Mouse (Mus musculus): ENCODE measurements around the gene Snap47. TPM values are rescaled to one million over a fixed set of nuclear protein-coding genes. Genes with fewer than 3 reads are reported as not detected.

Gene Snap47
- total RNA-seq (2021) (100 to 1,000 TPM in 1 of 2 experiments, 10 to 100 TPM in 1; 92.1 to 102 TPM), polyA plus RNA-seq (2012; rRNA removed) (59.5 and 67.0 TPM in 2 replicates)
- long read RNA-seq, transcript Snap47-201 (5 exons, 1,896 nt), result major isoform, 121 of 150 reads
- long read RNA-seq, partial matches to known transcripts, result 9 of 150 reads
- long read RNA-seq, other reads (novel, unspliced or antisense), result 20 of 150 reads

DNA sequence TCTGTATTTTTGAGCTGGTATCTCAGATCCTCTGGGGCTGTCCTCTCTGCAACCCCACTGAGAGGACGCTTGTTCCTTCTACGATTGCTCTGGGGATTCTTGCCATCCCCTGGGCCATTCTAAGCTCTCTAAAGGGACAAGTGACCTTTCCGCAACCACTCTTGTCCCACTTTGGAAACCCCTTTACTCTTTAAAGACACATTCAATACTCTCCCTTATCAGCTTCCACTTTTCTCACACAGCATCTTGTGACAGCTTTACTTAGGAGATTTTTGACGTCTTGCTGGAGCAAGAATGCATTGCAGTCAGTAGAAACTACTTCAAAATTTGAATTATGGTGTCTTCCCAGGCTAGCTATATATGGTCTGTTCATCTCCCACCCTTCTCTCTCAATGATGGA lies at the start of gene Snap47:
Gene Snap47 (minus strand): TSS at position 101 of the 400 bp plus-strand sequence.
- no peak for DNase-seq

DNA sequence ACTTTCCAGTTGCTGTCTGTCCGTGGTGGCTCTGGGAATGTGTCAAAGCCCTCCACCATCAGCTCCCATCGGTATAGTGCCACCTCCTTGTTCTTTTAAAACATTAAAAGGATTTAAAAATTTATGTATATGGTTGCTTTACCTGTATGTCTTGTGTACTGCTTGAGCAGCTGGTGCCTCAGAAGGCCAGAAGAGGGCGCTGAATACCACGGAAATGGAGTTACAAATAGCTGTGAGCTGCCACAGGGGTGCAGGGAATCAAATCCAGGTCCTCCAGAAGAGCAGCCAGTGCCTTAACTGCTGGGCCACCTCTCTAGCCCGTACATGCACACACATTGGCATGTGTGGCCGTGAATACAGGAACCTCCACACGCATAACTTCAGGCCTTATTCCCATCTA lies 46.8 kb upstream of the Snap47 start:
- DNase-seq, result no peak

DNA sequence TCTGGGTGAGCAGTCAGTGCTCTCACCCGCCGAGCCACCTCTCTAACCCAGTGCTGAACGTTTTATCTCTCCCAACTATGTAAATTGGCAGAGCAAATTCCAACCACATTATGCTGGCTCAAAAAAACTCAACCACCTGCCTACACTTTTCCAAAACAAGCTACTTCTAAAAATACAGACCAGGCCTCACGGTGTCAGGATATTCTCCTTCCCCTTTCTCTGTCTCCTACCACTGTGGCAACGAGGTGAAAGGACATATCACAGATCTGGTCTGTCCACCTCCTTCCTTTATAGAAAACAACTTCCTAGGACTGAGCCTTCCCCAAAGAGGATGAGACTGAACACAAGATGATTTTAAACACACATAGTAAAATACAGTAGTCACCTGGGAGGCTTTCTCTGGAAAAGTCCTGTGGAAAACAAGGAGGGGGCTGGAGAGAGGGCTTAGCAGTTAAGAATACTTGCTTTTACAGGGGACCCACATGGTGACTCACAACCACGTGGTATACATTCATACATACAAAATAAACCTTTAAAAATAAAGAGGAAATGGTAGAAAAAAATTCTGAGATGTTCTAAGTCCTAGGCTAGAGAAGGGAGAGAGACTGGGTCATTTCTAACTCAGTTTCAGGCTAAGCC lies 45.8 kb upstream of the Snap47 start:
- no peak for DNase-seq

DNA sequence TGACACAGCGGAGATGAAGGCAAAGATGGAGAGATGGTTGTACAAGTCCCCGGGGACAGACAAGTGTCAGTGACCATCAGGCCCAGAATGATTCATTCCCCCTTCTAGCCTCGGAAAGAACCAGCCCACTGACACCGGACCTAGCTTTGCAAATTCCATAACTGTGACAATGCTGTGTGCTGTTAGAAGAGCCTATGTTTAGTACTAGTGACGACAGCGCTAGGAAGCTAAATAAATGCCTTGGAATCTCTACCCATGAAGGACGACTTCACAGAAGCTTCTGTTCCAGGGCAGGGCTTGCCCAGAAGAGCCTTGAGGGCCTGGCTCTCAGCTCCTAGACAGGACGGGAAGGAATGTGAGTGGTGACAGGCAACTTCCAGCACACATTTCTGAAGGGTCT lies 35.2 kb upstream of the Snap47 start:
- no peak for DNase-seq

DNA sequence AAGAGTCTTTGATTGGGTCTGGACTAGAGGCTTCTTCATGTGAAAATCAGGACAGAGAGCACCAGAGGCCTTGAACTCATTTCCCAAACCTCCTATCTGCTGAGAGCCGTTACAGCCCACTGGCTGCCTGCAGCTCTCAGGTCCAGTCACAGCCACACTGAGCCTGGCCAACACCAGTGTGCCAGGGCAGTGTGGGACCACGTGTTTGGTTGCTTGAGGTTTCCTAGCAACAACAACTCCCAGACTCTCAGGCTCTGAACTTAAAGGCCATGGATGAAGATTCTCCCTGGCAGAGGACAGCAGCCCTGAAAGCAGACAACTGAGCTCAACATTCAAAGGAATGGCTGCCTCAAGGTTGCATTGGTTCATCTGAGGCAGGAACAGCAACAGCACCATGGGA lies 34.7 kb upstream of the Snap47 start:
- DNase-seq, result peak; percentile 63

DNA sequence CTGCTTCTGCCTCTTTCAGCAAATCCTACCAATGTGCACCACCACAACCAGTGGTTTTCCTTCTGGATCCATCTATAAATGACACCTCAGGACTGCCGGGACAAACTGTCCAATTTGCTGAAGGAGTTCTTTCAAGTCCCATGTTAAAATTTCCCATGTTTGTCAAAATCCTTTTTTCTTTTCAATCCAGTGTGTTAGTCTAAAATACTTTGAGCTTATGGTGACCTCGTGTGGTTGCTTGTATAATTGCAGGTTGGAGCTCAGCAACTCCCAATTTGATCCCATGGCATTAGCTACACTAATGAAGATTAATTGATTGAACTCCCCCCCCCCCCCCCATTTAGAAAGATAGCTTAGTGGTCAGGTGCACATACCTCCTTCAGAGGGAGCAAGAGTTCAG lies 32.2 kb upstream of the Snap47 start:
- peak; percentile 40 for DNase-seq

DNA sequence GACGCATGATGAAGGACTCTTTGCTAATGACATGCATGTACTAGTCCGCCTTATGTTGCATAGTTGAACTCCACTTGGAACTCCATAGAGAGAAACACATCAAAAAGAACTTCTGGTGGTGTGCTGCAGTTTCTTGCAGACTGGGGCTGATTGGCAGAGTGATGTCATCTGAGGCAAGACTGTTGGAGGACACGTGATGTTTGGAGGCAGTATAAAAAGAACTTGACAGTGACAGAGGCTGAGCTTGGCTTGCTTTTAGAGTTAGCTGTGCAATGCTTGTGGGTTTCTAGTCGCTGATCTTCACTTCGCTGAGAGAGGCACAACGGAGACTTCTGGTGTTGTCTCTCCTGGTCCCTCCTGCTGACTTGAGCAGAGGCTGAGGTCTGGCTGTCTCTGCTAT lies 26.3 kb upstream of the Snap47 start:
- no peak for DNase-seq

DNA sequence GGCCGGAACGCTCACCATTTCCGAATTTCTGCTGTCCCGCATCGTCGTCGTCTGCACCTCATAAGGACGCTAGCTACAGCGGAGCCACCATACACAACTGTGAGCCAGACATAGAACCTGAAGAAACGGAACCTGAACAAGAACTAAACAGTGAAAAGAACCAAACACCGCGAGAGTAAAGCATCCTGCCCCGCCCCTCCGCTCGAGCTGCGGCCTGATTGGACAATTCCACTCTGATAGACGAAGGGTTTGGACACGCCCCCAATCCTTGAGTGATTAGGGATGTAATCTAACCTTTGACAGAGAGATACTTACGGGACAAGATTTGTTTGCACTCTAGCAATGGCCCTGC lies 21.3 kb upstream of the Snap47 start, which contains the start of gene Zfp867:
Gene Zfp867 (minus strand): TSS at position 149 of the 352 bp plus-strand sequence.
- peak; percentile 92 for DNase-seq

DNA sequence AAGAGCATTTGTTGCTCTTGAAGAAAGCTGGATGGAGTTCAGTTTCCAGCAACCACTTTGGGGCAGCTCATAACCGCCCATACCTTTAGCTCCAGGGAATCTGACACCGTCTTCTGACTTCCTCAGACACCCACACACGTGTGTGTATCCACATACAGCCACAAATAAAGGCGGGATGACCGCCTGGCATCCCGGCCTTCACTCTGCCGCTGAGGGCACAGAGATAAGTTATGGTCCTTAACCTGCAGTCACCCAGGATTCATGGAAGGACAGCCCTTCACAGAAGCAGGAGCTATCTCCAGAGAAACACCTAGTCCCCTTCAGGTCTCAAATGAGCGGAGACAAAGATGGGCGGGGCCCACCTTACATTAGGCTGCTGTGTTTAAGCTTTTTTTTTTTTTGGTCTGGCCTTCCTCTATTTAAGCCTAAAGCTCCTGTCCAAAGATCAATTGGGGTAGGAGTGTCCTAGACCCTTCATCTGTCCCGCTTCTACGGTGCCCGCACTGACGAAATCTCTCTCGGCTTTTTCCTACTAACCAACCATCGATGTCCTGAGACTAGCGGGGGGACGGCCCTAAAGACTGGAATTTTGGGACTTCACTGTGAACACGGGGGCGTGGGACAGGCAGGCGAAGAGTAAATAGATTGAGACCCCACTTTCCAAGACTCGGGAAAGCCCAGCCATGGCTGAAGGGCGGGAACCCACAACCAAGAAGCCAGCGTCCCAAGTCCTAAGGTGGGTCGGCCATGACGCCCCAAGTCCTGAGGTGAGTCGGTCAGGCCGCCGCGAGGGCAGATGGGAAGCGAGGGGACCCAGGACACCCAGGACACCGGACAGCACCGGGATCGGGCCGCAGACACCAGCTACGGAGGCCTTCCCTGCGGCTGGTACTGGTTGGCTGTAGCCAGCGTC lies 20.7 kb upstream of the Snap47 start:
- no peak for DNase-seq

DNA sequence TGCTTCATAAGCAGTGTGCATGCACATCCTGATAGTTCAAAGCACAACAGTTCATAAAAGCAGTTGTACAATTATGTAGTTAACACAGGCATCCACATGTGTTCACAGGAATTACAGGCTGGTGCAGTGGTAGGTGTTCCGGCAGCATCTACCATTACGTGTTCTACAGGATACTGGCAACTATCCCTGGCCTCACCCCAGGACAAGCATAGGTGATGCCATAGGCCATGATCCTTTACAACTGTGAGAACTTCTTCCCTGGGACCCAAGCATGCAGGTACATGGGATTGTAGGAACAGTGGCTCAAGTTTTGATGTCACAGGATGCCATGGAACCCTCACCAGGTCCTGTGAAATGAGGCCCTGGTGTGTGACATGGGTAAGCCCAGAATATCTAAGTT lies 9.5 kb upstream of the Snap47 start:
- DNase-seq, result no peak

DNA sequence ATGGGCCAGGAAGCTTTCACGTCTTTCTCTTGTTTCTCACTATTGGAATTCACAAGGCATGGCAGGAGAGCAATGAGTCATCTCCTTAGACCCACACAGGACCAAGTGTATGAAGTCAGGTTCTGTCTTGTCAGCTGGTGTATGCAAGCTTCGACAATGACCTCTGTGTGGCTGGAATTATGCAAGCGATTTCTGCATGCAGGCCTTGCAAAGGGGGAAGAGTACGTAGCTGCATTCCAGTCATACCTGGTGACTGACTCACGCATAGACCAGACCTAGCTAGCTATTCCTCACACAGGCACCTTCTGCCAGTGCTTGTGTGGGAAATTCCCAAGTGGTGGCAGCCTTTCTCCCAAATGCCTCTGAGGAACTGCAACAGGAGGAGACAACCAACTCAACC lies 8.0 kb upstream of the Snap47 start:
- peak; percentile 87 for DNase-seq

DNA sequence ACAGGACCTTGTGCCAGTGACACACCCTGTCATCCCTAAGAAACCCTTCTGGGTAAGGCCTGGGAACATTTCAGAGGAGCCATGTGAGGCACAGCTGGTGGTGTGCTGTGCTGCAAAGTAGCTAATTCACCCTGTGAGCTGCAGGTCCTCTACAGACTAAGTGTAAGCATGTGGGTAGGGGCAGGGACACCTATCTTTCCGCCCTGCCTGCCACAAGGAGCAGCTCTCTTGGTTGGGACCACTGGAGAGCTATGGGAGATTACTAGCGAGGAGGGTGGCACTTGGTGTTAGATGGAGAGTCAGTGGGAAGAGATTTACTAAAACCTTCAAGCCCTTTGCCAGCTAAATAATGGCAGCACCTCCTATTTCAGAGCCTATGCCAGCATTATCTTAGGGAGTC lies 5.9 kb upstream of the Snap47 start:
- no peak for DNase-seq

DNA sequence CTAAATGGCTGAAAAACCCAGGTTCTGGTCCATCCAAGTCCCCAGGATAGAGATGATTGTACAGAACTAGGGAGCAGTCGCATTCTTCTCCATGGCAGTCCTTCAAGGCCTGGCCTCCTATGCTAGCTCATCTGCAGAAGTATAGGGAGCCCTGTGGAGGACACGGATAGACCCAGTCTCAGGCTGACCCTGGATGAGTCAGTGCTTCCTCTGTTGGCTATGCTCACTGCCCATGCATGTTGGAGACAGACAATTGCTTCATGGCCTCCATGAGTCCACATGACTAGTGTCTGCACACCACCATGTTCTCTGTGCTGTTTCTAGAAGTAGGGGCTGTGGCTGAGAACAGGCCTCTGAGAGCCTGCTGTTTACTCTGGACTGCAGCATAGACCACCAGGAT lies 5.4 kb upstream of the Snap47 start:
- peak; percentile 74 for DNase-seq

DNA sequence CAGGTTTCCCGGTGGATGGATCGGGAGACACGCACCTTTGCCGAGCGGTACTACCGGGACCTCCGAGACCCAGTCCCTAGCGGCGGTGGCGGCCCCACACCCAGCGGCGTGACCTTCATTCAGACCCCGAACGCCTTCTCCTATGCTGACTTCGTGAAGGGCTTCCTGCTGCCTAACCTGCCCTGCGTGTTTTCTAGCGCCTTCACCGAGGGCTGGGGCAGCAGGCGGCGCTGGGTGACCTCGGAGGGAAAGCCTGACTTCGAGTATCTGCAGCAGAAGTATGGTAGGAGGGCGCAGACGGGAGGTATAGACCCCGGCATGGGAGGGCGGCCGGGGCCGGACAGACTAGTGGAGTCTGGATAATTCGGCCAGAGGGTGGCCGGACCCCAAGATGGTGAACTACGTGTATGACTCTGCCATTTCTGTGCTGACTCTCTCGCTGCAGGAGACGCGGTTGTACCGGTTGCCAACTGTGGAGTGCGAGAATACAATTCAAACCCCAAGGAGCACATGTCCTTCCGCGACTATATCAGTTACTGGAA lies 685 bp downstream of the Snap47 start:
- DNase-seq, result no peak

DNA sequence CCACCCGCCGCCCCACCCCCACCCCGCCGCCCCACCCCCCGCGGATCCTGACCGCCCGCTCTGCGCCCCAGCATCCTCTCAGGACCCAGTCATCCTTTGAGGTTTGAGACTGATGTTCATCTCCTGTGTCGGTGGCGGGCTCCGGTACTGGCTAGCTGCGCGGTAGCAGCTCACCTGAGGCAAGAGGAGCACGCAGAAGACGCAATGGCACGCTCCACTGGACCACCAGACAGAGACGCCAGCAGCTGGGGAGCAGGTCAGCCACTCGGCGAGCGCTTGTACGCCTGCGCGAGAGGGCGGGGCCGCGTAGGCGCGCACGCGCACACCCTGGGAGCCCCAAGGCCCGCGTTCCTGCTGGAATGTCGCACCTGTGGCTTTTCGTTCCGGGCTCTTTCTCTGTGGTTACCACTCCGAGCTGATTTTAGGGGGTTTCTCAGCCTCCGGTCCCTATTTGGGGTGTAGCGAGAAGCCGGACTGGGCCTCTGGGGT lies 1.2 kb downstream of the Snap47 start, which contains the start of gene Jmjd4:
Gene Jmjd4 (plus strand): TSS at position 305 of the 489 bp plus-strand sequence.
- peak; percentile 97 for DNase-seq

DNA sequence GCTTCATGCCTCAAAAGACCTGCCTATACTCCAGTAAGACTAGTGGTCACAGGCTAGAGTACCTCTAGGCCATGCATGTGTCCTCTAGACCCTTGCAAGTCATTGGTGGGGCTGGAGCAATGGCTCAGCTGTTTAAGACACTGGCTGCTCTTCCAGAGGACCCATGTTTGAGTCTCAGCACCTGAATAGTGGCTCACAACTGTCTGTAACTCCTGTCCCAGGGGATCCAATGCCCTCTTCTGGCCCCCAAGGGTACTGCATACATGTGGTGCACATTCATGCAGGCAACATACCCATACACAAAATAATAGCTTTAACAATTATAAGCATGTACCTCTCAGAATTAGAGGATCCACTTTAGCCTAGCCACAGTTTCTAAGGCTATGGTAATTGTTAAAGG lies 7.9 kb downstream of the Snap47 start:
- no peak for DNase-seq

DNA sequence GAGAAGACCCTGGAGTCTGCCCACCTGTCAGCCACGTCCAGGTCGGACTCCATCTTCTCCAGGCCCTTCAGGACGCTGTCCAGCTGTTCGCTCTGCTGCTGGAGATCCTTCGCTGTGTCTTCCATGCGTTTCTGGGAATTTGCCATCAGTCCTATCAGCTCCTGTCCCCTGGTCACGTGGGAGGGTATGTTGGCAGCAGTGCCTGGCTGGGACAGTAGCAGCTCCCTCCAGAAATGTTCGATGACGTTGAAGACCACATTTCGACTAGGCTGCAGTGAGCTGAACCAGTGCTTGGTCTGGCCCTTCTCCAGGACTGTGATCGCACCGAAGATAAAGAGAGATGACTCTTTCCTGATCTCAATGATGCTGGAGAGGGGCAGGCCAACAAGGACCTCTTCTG lies 13.0 kb downstream of the Snap47 start:
- DNase-seq, result no peak

DNA sequence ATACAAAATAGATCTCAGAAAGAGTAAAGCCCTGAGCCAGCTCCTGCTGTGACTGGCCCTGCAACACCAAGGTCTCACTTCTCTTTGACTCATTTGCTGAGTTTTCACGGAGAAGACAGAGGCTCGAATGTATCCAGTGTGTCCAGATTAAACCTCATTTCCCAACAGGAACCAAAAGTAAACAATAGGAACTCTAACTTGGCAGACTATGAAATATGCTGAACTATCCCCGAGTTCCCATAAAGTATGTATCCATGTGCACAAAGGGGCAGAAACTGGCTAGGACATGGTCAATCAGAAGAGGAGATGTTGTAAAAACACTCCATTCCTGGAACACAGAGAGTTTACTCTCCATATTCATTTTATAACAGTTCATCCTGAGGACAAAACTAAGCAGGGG lies 18.7 kb downstream of the Snap47 start:
- peak; percentile 47 for DNase-seq

DNA sequence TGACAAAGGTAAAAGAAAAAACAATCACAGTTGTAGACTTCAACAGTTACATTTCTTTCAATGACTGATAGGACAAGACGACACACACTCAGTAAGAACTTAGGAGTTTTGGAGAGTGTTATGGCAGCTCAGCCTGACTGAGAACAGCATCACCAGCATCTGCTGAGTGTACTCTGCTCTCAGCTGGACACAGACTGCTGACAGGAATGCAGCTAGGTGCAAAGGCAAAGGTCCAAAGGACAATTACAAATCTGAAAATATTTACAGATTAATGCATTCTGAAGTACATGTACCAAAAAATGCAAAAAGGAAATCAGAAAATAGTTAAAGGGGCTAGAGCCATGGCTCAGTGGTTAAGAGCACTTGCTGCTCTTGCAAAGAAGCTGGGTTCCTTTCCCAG lies 21.0 kb downstream of the Snap47 start:
- no peak for DNase-seq

DNA sequence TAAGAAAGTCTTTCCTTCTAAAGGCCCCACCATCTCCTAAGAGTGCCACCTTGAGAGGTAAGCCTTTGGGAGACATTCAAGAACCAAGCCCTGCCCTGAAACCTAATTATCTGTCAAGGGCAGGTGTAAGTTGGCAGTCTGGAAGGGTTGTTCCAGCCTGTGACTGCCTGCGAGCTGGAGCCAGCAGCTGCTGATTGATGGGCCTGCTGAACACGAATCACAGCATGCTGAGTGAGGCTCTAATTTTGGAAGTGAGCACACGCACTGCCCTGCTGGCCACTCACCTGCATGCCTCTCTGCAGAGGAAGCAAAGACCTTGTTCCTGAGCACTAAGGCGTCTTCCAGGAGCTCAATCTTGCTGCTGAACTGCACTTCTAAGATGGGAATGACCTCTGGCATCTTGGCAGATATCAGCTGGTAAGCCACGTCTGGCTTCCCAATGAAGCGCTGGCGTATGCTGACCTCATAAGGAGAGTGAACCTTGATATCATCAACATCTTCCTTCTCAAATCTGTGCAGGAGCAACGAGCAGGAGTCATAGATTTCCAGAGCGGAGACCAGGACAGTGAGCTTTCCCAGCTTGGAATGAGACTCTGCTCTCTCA lies 22.8 kb downstream of the Snap47 start:
- DNase-seq, result no peak

DNA sequence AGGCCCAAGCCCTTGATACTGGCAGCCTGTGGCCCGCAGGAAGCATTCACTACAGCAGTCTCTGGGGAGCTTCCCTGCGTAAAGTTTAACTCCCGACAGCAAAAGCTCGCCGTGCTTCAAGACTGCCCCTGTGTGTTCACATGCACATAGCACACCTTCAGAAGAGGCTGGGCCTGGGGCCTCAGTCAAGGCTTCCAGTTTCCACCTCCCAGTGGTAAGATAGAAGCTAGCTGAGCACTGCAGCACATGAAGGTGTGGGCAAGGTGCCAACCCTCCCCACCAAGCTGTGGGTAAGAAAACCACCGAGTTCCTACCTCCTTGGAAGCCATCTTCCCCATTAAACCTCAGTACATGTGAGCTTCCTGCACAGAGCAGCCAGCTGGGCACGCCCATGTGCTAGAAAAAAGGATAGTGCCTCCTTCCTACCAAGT lies 25.3 kb downstream of the Snap47 start:
- DNase-seq, result no peak

DNA sequence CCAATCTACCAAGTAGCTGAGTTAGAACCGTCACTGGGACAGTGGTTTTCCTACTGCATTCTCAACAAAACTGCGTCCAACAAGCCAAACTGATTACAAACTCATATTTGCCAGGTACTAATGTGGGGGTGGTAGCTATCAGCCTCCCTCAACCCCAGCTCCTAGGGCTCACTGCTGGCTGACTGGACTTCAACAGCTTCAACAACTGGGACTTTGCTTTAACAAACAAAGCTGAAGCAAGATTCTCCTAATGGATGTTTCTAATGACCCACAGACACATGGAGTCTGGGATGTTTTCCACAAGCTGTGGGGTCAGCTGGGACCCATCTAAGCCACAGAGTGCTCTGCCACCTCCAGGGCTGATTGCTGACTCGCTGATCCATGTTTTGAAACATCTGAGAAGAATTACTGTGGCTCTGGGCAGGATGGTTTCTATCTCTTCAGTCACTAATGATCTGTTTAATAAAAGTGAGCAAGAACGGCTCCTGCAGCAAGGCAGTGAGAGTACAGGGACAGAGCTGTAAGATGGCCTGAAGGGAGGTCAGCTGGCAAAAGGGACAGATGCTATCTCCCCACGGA lies 27.9 kb downstream of the Snap47 start:
- no peak for DNase-seq

Measured in adrenal gland, adult 2 months (tissue).